Mouse (Mus musculus): ENCODE results near the gene Gtf3c6.
"Not testable (repeated sequence)": the region's sequence is repeated elsewhere in the genome, so short reads cannot be mapped to it uniquely, and the experiment has no call there.

GRCm38 (mm10) chr10:40301181-40302075 lies 43.5 kb upstream of the Gtf3c6 start:
- TF ChIP-seq CTCF (IDR thresholded peaks at IDR 0.05; ENCODE audit: extremely low read depth, insufficient read depth, insufficient read length, insufficient replicate concordance); POLR2A (IDR thresholded peaks at IDR 0.05; ENCODE audit: low read depth, low read length): not testable (repeated sequence)

Data from spleen, adult 2 months (tissue).